Mouse (Mus musculus): ENCODE data around the gene Auh. TPM values are rescaled to one million over a fixed set of nuclear protein-coding genes. Genes with fewer than 3 reads are reported as not detected.

Auh gene
- polyA plus RNA-seq, 1 experiment from 2014 or later: 30.1 TPM

GRCm38 (mm10) chr13:52831037-52831757 is 98.3 kb downstream of the Auh start:
- Histone ChIP-seq H3K27ac (peak overlapping the region; percentile 91), H3K9ac (peak overlapping the region; percentile 58), H3K36me3 (peaks cover under 1% of the 10 kb centered on the region; the same call in 1 of the 2 replicates), H3K9me3 (replicated peaks) (no peaks in the 10 kb centered on the region), H3K4me3 (no peak overlapping the region), H3K27me3 (replicated peaks) (no peaks in the 10 kb centered on the region), H3K4me2 (peak overlapping the region; percentile 43), H3K4me1 (peaks cover 75% of the 10 kb centered on the region)
- WGBS (ENCODE audit: insufficient replicate concordance): 31% methylated on average over 13 of the region's 13 CpGs
- ATAC-seq: peak; percentile 97

DNA sequence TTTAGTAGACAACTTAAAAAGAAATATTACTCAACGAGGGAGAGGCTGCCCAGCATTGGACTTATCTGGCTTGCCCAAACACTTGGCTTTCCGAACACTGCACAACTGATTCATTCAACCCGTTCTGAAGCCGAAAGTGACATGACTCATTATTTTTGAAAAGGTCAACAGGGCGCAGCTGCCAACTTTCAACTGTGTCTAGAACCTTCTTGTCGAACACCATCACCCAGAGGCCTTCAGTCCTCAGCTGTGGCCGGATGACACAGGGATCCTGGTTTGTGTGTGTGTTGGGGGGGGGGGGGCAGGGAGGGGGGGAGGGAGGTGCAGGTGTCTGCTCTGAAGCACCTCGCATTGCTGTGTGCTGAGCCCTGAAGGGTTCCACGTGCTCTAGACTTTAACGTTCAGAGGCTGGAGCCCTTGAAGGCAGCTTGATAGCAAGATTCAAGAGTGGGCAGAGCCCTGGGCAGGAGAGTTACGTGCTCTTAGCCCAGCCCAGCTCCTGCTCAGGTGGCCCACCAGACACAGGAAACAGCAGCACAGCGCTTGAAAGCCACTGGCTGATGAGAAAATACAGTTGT is 100.4 kb downstream of the Auh start:
- Histone ChIP-seq H3K9ac (peak overlapping the region; percentile 56), H3K4me2 (peak overlapping the region; percentile 49), H3K36me3 (no peaks in the 10 kb centered on the region), H3K27ac (peak overlapping the region; percentile 94), H3K4me1 (peaks cover 75% of the 10 kb centered on the region), H3K4me3 (0 out of 2 replicates have a peak overlapping the region, but pooled peaks have one; percentile 4), H3K9me3 (replicated peaks) (no peaks in the 10 kb centered on the region), H3K27me3 (replicated peaks) (peaks cover 8% of the 10 kb centered on the region)
- 42% methylated on average over 12 of the region's 12 CpGs for WGBS (ENCODE audit: insufficient replicate concordance)
- peak; percentile 60 for ATAC-seq

GRCm38 (mm10) chr13:52828217-52828616 is 101.3 kb downstream of the Auh start:
- ATAC-seq: peak; percentile 29; the same call in 1 of the 2 replicates

GRCm38 (mm10) chr13:52826666-52827065 is 102.8 kb downstream of the Auh start:
- Histone ChIP-seq H3K4me2 (no peak overlapping the region), H3K36me3 (no peaks in the 10 kb centered on the region), H3K9ac (no peak overlapping the region), H3K27ac (no peak overlapping the region), H3K4me1 (peaks cover 71% of the 10 kb centered on the region), H3K9me3 (replicated peaks) (no peaks in the 10 kb centered on the region), H3K27me3 (replicated peaks) (peaks cover 15% of the 10 kb centered on the region), H3K4me3 (no peak overlapping the region)
- ATAC-seq: no peak

More at GRCm38 (mm10) chr13:52828217-52828616, 101.3 kb downstream of the Auh start:
- no peaks in the 10 kb centered on the region for H3K36me3 ChIP-seq
- peaks cover 15% of the 10 kb centered on the region for H3K27me3 ChIP-seq (replicated peaks)
- no peak overlapping the region for H3K4me3 ChIP-seq
- peaks cover 71% of the 10 kb centered on the region for H3K4me1 ChIP-seq
- peak overlapping the region; percentile 33; the same call in 1 of the 2 replicates for H3K9ac ChIP-seq
- peak overlapping the region; percentile 94 for H3K27ac ChIP-seq
- peak overlapping the region; percentile 49 for H3K4me2 ChIP-seq
- H3K9me3 ChIP-seq (replicated peaks): no peaks in the 10 kb centered on the region
- WGBS (ENCODE audit: insufficient replicate concordance): 18% methylated on average over 2 of the region's 2 CpGs

DNA sequence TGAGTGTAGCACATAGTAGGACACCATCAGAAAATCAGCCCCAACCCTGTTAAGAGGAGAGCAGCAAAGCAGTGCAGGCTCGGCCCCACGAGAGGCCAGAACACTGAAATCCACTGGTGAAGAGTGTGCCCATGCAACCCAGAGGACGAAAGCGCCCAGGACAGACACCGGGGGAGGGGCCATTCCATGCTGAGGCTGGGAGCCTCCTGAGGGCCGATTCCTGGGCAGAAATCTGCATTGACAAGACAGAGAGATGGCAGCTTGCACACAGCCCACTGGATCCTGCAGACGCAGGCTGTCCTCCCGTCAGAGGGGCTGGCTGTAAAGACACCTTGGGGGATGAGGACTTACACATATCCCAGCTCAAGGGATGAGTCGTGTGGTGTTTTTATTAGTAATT is 104.7 kb downstream of the Auh start:
- no peak for ATAC-seq

DNA sequence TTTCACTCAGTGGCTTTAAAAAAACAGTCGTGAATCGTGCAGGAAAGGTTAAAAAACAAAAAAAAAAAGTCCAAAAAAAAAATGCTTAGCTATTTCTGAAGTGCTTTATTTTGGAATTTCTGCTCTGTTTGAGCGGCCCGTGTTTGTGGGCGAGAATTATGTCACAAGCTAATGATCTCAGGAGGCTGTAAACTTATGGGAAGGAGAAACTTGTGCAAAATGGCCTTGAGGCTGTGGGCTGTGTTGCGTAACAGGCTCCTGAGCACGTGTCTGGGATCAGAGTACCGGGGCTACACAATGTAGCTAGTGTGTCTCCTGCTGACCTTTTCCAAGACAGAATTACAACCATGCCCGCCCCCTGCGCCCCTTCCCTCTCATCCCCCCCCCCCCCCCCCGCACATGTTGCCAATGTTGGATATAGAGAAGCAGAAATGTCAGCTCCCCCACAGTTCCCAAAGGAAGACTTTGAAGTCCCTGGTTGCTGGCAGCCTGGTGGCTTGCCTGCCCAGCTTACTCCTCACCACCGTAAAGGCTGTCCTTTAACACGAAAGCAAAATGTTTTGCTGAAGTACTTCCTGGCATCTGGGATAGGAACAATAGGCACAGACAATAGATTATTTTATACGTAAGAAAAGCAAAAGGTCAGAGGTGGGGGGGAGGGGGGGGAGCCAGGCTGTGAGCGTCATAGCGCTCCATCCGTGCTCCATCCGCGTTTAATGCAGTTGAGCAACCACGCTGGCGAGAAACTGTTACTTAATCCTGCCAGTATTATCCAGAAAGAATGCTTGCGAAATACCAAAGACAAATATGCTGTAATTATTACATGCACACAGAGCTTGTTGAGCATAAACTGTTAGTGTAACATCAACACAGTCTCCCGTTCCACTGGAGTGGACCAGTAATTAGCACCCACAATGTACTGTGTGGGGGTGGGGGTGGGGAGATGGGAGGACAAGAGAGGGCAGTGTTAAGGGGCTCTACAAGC is 107.0 kb downstream of the Auh start:
- peak overlapping the region; percentile 19 for H3K4me2 ChIP-seq
- peaks cover 18% of the 10 kb centered on the region for H3K27me3 ChIP-seq (replicated peaks)
- H3K36me3 ChIP-seq: no peaks in the 10 kb centered on the region
- H3K27ac ChIP-seq: 0 out of 2 replicates have a peak overlapping the region, but pooled peaks have one; percentile 24
- H3K4me1 ChIP-seq: peaks cover 64% of the 10 kb centered on the region
- H3K9ac ChIP-seq: no peak overlapping the region
- WGBS (ENCODE audit: insufficient replicate concordance): 36% methylated on average over 22 of the region's 23 CpGs
- ATAC-seq: no peak; the same call in 1 of the 2 replicates
- H3K9me3 ChIP-seq (replicated peaks): no peaks in the 10 kb centered on the region
- no peak overlapping the region for H3K4me3 ChIP-seq

More for the DNA sequence above, 104.7 kb downstream of the Auh start:
- H3K36me3 ChIP-seq: no peaks in the 10 kb centered on the region
- WGBS (ENCODE audit: insufficient replicate concordance): 72% methylated on average over 9 of the region's 9 CpGs
- no peak overlapping the region for H3K9ac ChIP-seq
- H3K4me2 ChIP-seq: no peak overlapping the region
- peaks cover 18% of the 10 kb centered on the region for H3K27me3 ChIP-seq (replicated peaks)
- H3K4me3 ChIP-seq: no peak overlapping the region
- H3K9me3 ChIP-seq (replicated peaks): no peaks in the 10 kb centered on the region
- peaks cover 68% of the 10 kb centered on the region for H3K4me1 ChIP-seq
- H3K27ac ChIP-seq: no peak overlapping the region

DNA sequence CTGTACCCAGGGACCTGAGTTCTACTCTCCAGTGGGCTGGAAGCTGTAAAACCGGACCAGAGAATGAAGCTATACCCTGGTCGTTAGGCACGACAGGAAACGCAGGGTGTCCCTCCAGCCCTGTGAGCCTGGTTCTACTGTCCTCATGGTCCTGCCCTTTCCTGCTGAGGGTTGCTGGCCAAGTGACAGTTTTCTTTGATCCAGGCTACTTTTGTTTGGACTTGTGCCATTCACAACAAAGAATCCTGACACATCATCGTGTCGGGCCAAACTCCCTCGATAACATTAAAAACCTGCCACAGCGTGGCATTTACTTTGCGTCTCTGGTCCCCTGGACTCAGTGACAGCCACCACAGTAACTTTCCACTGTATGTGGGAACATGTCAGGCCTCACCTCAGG is 107.9 kb downstream of the Auh start:
- 60% methylated on average over 9 of the region's 9 CpGs for WGBS (ENCODE audit: insufficient replicate concordance)
- H3K27ac ChIP-seq: 0 out of 2 replicates have a peak overlapping the region, but pooled peaks have one; percentile 7
- H3K4me2 ChIP-seq: no peak overlapping the region

GRCm38 (mm10) chr13:52819901-52820300 is 109.6 kb downstream of the Auh start:
- H3K9ac ChIP-seq: no peak overlapping the region
- 57% methylated on average over 4 of the region's 4 CpGs for WGBS (ENCODE audit: insufficient replicate concordance)
- no peak overlapping the region for H3K4me2 ChIP-seq
- peaks cover 22% of the 10 kb centered on the region for H3K27me3 ChIP-seq (replicated peaks)
- no peaks in the 10 kb centered on the region for H3K36me3 ChIP-seq
- no peaks in the 10 kb centered on the region for H3K9me3 ChIP-seq (replicated peaks)
- no peak overlapping the region for H3K4me3 ChIP-seq
- H3K4me1 ChIP-seq: peaks cover 59% of the 10 kb centered on the region
- no peak for ATAC-seq
- no peak overlapping the region for H3K27ac ChIP-seq

More for the DNA sequence above, 107.9 kb downstream of the Auh start:
- Histone ChIP-seq H3K36me3 (no peaks in the 10 kb centered on the region), H3K9me3 (replicated peaks) (no peaks in the 10 kb centered on the region), H3K9ac (no peak overlapping the region), H3K27me3 (replicated peaks) (peaks cover 20% of the 10 kb centered on the region), H3K4me1 (peaks cover 59% of the 10 kb centered on the region), H3K4me3 (no peak overlapping the region)
- no peak for ATAC-seq

DNA sequence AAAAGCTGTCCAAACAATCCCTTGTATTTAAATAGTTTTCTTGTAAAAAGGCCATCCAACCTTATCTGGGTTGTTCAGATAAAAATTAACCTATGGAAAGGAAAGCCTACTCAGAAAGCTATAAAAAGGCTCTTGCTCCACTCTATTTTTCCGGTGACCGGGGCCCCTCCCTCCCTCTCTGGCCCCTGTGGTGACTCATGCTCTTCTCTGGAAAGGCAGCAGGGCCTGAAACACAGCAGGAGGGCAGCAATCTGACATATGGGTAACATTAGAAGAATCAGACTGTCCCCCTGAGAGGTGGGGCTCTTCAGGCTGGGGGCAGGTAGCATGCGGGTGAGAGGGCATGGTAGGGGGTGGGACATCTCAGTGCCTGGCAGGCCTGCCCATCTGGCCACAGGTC is 110.7 kb downstream of the Auh start:
- Histone ChIP-seq H3K9me3 (replicated peaks) (no peaks in the 10 kb centered on the region), H3K4me3 (no peak overlapping the region), H3K4me1 (peaks cover 59% of the 10 kb centered on the region), H3K4me2 (no peak overlapping the region), H3K36me3 (no peaks in the 10 kb centered on the region), H3K27ac (peak overlapping the region; percentile 27; the same call in 1 of the 2 replicates), H3K27me3 (replicated peaks) (peaks cover 16% of the 10 kb centered on the region), H3K9ac (no peak overlapping the region)
- 10% methylated on average over 3 of the region's 3 CpGs for WGBS (ENCODE audit: insufficient replicate concordance)
- peak; percentile 34; the same call in 1 of the 2 replicates for ATAC-seq

DNA sequence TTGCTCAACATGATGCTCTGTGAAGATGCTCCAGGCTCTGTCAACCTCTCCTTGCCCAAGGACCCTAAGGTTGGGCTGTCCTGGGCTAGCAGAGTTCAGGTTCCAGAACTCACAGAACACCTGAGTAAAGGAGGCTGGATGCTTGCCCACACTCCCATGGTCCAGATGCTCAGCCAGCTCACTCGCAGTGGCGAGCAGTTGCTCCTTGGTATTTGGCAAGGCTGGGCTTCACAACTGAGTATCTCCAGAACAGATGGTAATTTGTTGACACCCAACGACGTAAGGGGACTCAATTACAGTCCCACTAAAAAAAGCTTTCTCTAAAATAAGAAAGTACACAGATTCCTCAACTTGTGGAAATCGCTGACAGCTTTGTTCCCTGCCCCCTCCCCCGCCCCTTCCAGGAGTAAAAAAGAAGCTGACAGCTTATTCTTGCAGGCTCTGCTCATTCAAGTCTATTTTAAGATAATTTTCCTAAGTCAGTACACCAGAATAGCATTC is 111.4 kb downstream of the Auh start:
- Histone ChIP-seq H3K4me2 (no peak overlapping the region), H3K9ac (no peak overlapping the region), H3K4me3 (no peak overlapping the region), H3K4me1 (peaks cover 61% of the 10 kb centered on the region), H3K36me3 (no peaks in the 10 kb centered on the region), H3K9me3 (replicated peaks) (no peaks in the 10 kb centered on the region), H3K27me3 (replicated peaks) (peaks cover 12% of the 10 kb centered on the region), H3K27ac (no peak overlapping the region; the same call in 1 of the 2 replicates)
- 55% methylated on average over 6 of the region's 6 CpGs for WGBS (ENCODE audit: insufficient replicate concordance)
- ATAC-seq: no peak

- H3K27me3 ChIP-seq (replicated peaks): peaks cover 9% of the 10 kb centered on the region
- WGBS (ENCODE audit: insufficient replicate concordance): 54% methylated on average over 3 of the region's 3 CpGs
- H3K4me1 ChIP-seq: peaks cover 22% of the 10 kb centered on the region
- H3K9me3 ChIP-seq (replicated peaks): no peaks in the 10 kb centered on the region
- H3K36me3 ChIP-seq: no peaks in the 10 kb centered on the region
- H3K4me3 ChIP-seq: no peak overlapping the region
- peak; percentile 60; the same call in 1 of the 2 replicates for ATAC-seq
- H3K27ac ChIP-seq: no peak overlapping the region
- H3K9ac ChIP-seq: no peak overlapping the region
- H3K4me2 ChIP-seq: no peak overlapping the region
Measured at GRCm38 (mm10) chr13:52813750-52814149, 115.7 kb downstream of the Auh start.
